Mouse (Mus musculus): Measurements from ENCODE around the gene Stat4. TPM values are rescaled to one million over a fixed set of nuclear protein-coding genes. Genes with fewer than 3 reads are reported as not detected.

Gene Stat4
- polyA plus RNA-seq, 1 experiment = 0.99 TPM

- WGBS = 36% methylated on average over 10 of the region's 10 CpGs
Observed at GRCm38 (mm10) chr1:52079724-52080367, 92.9 kb downstream of the Stat4 start.

GRCm38 (mm10) chr1:52080375-52080774 is 93.4 kb downstream of the Stat4 start:
- Histone ChIP-seq H3K36me3 (ENCODE audit: control insufficient read depth, insufficient read depth, low read length) (no peaks in the 10 kb centered on the region), H3K4me3 (ENCODE audit: insufficient read depth, low read depth, low read length) (no peak overlapping the region), H3K27me3 (replicated peaks; ENCODE audit: control insufficient read depth, insufficient read depth, low read length) (peaks cover 1% of the 10 kb centered on the region; the same call in 1 of the 2 replicates), H3K4me1 (ENCODE audit: control insufficient read depth, insufficient read depth, low read length) (no peaks in the 10 kb centered on the region), H3K27ac (ENCODE audit: insufficient read depth, low read depth, low read length) (no peak overlapping the region)
- no peak for DNase-seq
- TF ChIP-seq POLR2A (IDR thresholded peaks at IDR 0.05; ENCODE audit: low read depth, low read length) (no peak), CTCF (conservative IDR thresholded peaks at IDR 0.05; ENCODE audit: insufficient read depth, insufficient read length, low read depth, low read length) (no peak)
- 41% methylated on average over 8 of the region's 8 CpGs for WGBS

More at GRCm38 (mm10) chr1:52079724-52080367, 92.9 kb downstream of the Stat4 start:
- H3K4me3 ChIP-seq (ENCODE audit: insufficient read depth, low read depth, low read length) = no peak overlapping the region
- H3K36me3 ChIP-seq (ENCODE audit: control insufficient read depth, insufficient read depth, low read length) = no peaks in the 10 kb centered on the region
- TF ChIP-seq POLR2A (IDR thresholded peaks at IDR 0.05; ENCODE audit: low read depth, low read length) (no peak), CTCF (conservative IDR thresholded peaks at IDR 0.05; ENCODE audit: insufficient read depth, insufficient read length, low read depth, low read length) (no peak)
- H3K27ac ChIP-seq (ENCODE audit: insufficient read depth, low read depth, low read length) = no peak overlapping the region
- DNase-seq = no peak
- no peaks in the 10 kb centered on the region for H3K4me1 ChIP-seq (ENCODE audit: control insufficient read depth, insufficient read depth, low read length)
- peaks cover 1% of the 10 kb centered on the region; the same call in 1 of the 2 replicates for H3K27me3 ChIP-seq (replicated peaks; ENCODE audit: control insufficient read depth, insufficient read depth, low read length)

GRCm38 (mm10) chr1:52086236-52086635 is 99.3 kb downstream of the Stat4 start:
- Histone ChIP-seq H3K36me3 (ENCODE audit: control insufficient read depth, insufficient read depth, low read length) (no peaks in the 10 kb centered on the region), H3K27me3 (replicated peaks; ENCODE audit: control insufficient read depth, insufficient read depth, low read length) (no peaks in the 10 kb centered on the region), H3K4me3 (ENCODE audit: insufficient read depth, low read depth, low read length) (no peak overlapping the region), H3K4me1 (ENCODE audit: control insufficient read depth, insufficient read depth, low read length) (no peaks in the 10 kb centered on the region), H3K27ac (ENCODE audit: insufficient read depth, low read depth, low read length) (no peak overlapping the region)
- TF ChIP-seq POLR2A (IDR thresholded peaks at IDR 0.05; ENCODE audit: low read depth, low read length) = no peak
- TF ChIP-seq CTCF (conservative IDR thresholded peaks at IDR 0.05; ENCODE audit: insufficient read depth, insufficient read length, low read depth, low read length) = no peak
- no peak for DNase-seq
- WGBS = 26% methylated on average over 4 of the region's 4 CpGs

GRCm38 (mm10) chr1:52087128-52087527 is 100.2 kb downstream of the Stat4 start:
- Histone ChIP-seq H3K27ac (ENCODE audit: insufficient read depth, low read depth, low read length) (no peak overlapping the region), H3K27me3 (replicated peaks; ENCODE audit: control insufficient read depth, insufficient read depth, low read length) (no peaks in the 10 kb centered on the region), H3K36me3 (ENCODE audit: control insufficient read depth, insufficient read depth, low read length) (no peaks in the 10 kb centered on the region), H3K4me3 (ENCODE audit: insufficient read depth, low read depth, low read length) (no peak overlapping the region), H3K4me1 (ENCODE audit: control insufficient read depth, insufficient read depth, low read length) (no peaks in the 10 kb centered on the region)
- TF ChIP-seq POLR2A (IDR thresholded peaks at IDR 0.05; ENCODE audit: low read depth, low read length) = no peak
- TF ChIP-seq CTCF (conservative IDR thresholded peaks at IDR 0.05; ENCODE audit: insufficient read depth, insufficient read length, low read depth, low read length) = no peak
- DNase-seq = no peak
- 80% methylated on average over 1 of the region's 1 CpGs for WGBS

GRCm38 (mm10) chr1:52088634-52089033 is 101.7 kb downstream of the Stat4 start:
- H3K27ac ChIP-seq (ENCODE audit: insufficient read depth, low read depth, low read length) = no peak overlapping the region
- WGBS = 72% methylated on average over 4 of the region's 4 CpGs
- H3K4me3 ChIP-seq (ENCODE audit: insufficient read depth, low read depth, low read length) = no peak overlapping the region
- no peak for TF ChIP-seq POLR2A (IDR thresholded peaks at IDR 0.05; ENCODE audit: low read depth, low read length)
- no peak for TF ChIP-seq CTCF (conservative IDR thresholded peaks at IDR 0.05; ENCODE audit: insufficient read depth, insufficient read length, low read depth, low read length)
- no peaks in the 10 kb centered on the region for H3K36me3 ChIP-seq (ENCODE audit: control insufficient read depth, insufficient read depth, low read length)
- H3K27me3 ChIP-seq (replicated peaks; ENCODE audit: control insufficient read depth, insufficient read depth, low read length) = no peaks in the 10 kb centered on the region
- no peaks in the 10 kb centered on the region for H3K4me1 ChIP-seq (ENCODE audit: control insufficient read depth, insufficient read depth, low read length)
- DNase-seq = no peak

GRCm38 (mm10) chr1:52098618-52099232 is 111.8 kb downstream of the Stat4 start:
- Histone ChIP-seq H3K4me3 (ENCODE audit: insufficient read depth, low read depth, low read length) (no peak overlapping the region), H3K36me3 (ENCODE audit: control insufficient read depth, insufficient read depth, low read length) (no peaks in the 10 kb centered on the region), H3K4me1 (ENCODE audit: control insufficient read depth, insufficient read depth, low read length) (no peaks in the 10 kb centered on the region), H3K27ac (ENCODE audit: insufficient read depth, low read depth, low read length) (no peak overlapping the region), H3K27me3 (replicated peaks; ENCODE audit: control insufficient read depth, insufficient read depth, low read length) (no peaks in the 10 kb centered on the region)
- WGBS = 72% methylated on average over 3 of the region's 3 CpGs
- DNase-seq = peak; percentile 55
- TF ChIP-seq POLR2A (IDR thresholded peaks at IDR 0.05; ENCODE audit: low read depth, low read length) (no peak), CTCF (conservative IDR thresholded peaks at IDR 0.05; ENCODE audit: insufficient read depth, insufficient read length, low read depth, low read length) (no peak)

GRCm38 (mm10) chr1:52100496-52100895 is 113.5 kb downstream of the Stat4 start:
- no peak overlapping the region for H3K27ac ChIP-seq (ENCODE audit: insufficient read depth, low read depth, low read length)
- no peaks in the 10 kb centered on the region for H3K36me3 ChIP-seq (ENCODE audit: control insufficient read depth, insufficient read depth, low read length)
- TF ChIP-seq POLR2A (IDR thresholded peaks at IDR 0.05; ENCODE audit: low read depth, low read length) = no peak
- TF ChIP-seq CTCF (conservative IDR thresholded peaks at IDR 0.05; ENCODE audit: insufficient read depth, insufficient read length, low read depth, low read length) = peak; percentile 62
- no peak overlapping the region for H3K4me3 ChIP-seq (ENCODE audit: insufficient read depth, low read depth, low read length)
- H3K27me3 ChIP-seq (replicated peaks; ENCODE audit: control insufficient read depth, insufficient read depth, low read length) = no peaks in the 10 kb centered on the region
- H3K4me1 ChIP-seq (ENCODE audit: control insufficient read depth, insufficient read depth, low read length) = no peaks in the 10 kb centered on the region
- WGBS = 64% methylated on average over 6 of the region's 6 CpGs
- no peak for DNase-seq
